Mouse (Mus musculus): ENCODE data around the gene Acmsd. TPM values are rescaled to one million over a fixed set of nuclear protein-coding genes. Genes with fewer than 3 reads are reported as not detected.

The Acmsd gene
- polyA plus RNA-seq, 1 experiment from 2014 or later, result 0.16 TPM

DNA sequence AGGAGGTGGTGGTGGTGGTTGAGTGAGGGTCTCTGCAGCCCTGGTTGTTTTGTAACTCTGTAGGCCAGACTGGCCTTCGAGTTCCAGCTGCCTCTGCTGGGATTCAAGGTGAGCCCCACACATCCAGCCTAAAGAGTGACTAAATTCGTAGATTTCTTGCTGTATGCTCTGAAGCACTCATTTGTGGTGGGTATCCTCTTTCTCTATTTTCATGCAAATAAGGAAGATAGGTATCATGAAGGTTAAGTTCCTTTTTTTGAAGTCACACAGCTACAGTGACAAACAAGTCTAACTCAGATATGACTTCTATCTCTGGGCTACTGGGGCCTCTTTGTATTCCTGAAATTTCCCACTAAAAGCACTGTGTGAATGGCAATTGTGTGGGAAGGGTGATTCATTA is 51.6 kb downstream of the Acmsd start:
- Histone ChIP-seq H3K4me1 (ENCODE audit: control insufficient read depth, insufficient read depth, low read length) (peaks cover 15% of the 10 kb centered on the region; the same call in 1 of the 2 replicates), H3K27ac (ENCODE audit: low read length) (no peak overlapping the region), H3K9ac (replicated peaks; ENCODE audit: low read depth, low read length) (no peak overlapping the region), H3K27me3 (ENCODE audit: control insufficient read depth, insufficient read depth, low read length) (no peaks in the 10 kb centered on the region), H3K36me3 (ENCODE audit: control insufficient read depth, insufficient read depth, low read length) (no peaks in the 10 kb centered on the region; the same call in 1 of the 2 replicates), H3K4me3 (ENCODE audit: low read depth, low read length) (no peak overlapping the region), H3K4me2 (replicated peaks; ENCODE audit: low read depth, low read length) (no peak overlapping the region), H3K9me3 (ENCODE audit: control insufficient read depth, low read depth, low read length) (no peaks in the 10 kb centered on the region)
- WGBS, result 82% methylated on average over 2 of the region's 2 CpGs
- no peak for ATAC-seq (ENCODE audit: insufficient number of reproducible peaks, insufficient read depth, low FRiP score, low read depth)

- no peak overlapping the region for H3K27ac ChIP-seq (ENCODE audit: low read length)
- peaks cover 8% of the 10 kb centered on the region; the same call in 1 of the 2 replicates for H3K4me1 ChIP-seq (ENCODE audit: control insufficient read depth, insufficient read depth, low read length)
- ATAC-seq (ENCODE audit: insufficient number of reproducible peaks, insufficient read depth, low FRiP score, low read depth), result no peak
- H3K9ac ChIP-seq (replicated peaks; ENCODE audit: low read depth, low read length), result no peak overlapping the region
- no peaks in the 10 kb centered on the region for H3K27me3 ChIP-seq (ENCODE audit: control insufficient read depth, insufficient read depth, low read length)
- no peaks in the 10 kb centered on the region for H3K9me3 ChIP-seq (ENCODE audit: control insufficient read depth, low read depth, low read length)
- no peak overlapping the region for H3K4me3 ChIP-seq (ENCODE audit: low read depth, low read length)
- H3K4me2 ChIP-seq (replicated peaks; ENCODE audit: low read depth, low read length), result no peak overlapping the region
- no peaks in the 10 kb centered on the region; the same call in 1 of the 2 replicates for H3K36me3 ChIP-seq (ENCODE audit: control insufficient read depth, insufficient read depth, low read length)
Measured at GRCm38 (mm10) chr1:127783862-127784261, 54.6 kb downstream of the Acmsd start.

DNA sequence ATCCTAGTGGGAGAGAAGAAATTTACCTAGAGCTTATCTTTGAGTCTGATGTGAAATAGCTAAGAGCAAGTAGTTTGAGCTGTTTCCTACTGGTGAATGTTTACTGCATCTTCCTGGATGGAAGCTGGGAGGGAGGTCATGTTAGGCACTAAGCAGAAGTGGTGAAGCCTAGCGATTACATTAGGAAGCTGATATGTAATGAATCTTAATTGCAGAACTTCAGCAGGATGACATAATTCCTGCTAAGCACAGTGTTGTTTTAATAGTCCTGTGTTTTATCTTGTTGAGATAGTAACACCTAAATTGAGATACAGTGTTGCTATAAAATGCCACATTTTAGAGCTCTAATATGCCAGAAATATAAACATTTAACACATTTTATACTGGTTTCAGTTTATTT is 56.7 kb downstream of the Acmsd start:
- WGBS, result 56% methylated on average over 1 of the region's 1 CpGs
- Histone ChIP-seq H3K27me3 (ENCODE audit: control insufficient read depth, insufficient read depth, low read length) (no peaks in the 10 kb centered on the region), H3K9ac (replicated peaks; ENCODE audit: low read depth, low read length) (no peak overlapping the region), H3K4me3 (ENCODE audit: low read depth, low read length) (no peak overlapping the region), H3K4me2 (replicated peaks; ENCODE audit: low read depth, low read length) (no peak overlapping the region), H3K36me3 (ENCODE audit: control insufficient read depth, insufficient read depth, low read length) (no peaks in the 10 kb centered on the region), H3K9me3 (ENCODE audit: control insufficient read depth, low read depth, low read length) (no peaks in the 10 kb centered on the region), H3K4me1 (ENCODE audit: control insufficient read depth, insufficient read depth, low read length) (no peaks in the 10 kb centered on the region; the same call in 1 of the 2 replicates), H3K27ac (ENCODE audit: low read length) (no peak overlapping the region)
- ATAC-seq (ENCODE audit: insufficient number of reproducible peaks, insufficient read depth, low FRiP score, low read depth), result no peak

GRCm38 (mm10) chr1:127788943-127789342 is 59.7 kb downstream of the Acmsd start:
- H3K4me3 ChIP-seq (ENCODE audit: low read depth, low read length), result no peak overlapping the region
- no peaks in the 10 kb centered on the region for H3K27me3 ChIP-seq (ENCODE audit: control insufficient read depth, insufficient read depth, low read length)
- H3K4me1 ChIP-seq (ENCODE audit: control insufficient read depth, insufficient read depth, low read length), result no peaks in the 10 kb centered on the region
- no peak for ATAC-seq (ENCODE audit: insufficient number of reproducible peaks, insufficient read depth, low FRiP score, low read depth)
- no peaks in the 10 kb centered on the region; the same call in 1 of the 2 replicates for H3K36me3 ChIP-seq (ENCODE audit: control insufficient read depth, insufficient read depth, low read length)
- H3K9ac ChIP-seq (replicated peaks; ENCODE audit: low read depth, low read length), result no peak overlapping the region
- 83% methylated on average over 6 of the region's 6 CpGs for WGBS
- H3K27ac ChIP-seq (ENCODE audit: low read length), result no peak overlapping the region
- H3K4me2 ChIP-seq (replicated peaks; ENCODE audit: low read depth, low read length), result no peak overlapping the region
- no peaks in the 10 kb centered on the region for H3K9me3 ChIP-seq (ENCODE audit: control insufficient read depth, low read depth, low read length)

GRCm38 (mm10) chr1:127793459-127793858 is 64.2 kb downstream of the Acmsd start:
- no peak for ATAC-seq (ENCODE audit: insufficient number of reproducible peaks, insufficient read depth, low FRiP score, low read depth)
- Histone ChIP-seq H3K27ac (ENCODE audit: low read length) (no peak overlapping the region), H3K9me3 (ENCODE audit: control insufficient read depth, low read depth, low read length) (no peaks in the 10 kb centered on the region), H3K4me2 (replicated peaks; ENCODE audit: low read depth, low read length) (no peak overlapping the region), H3K27me3 (ENCODE audit: control insufficient read depth, insufficient read depth, low read length) (no peaks in the 10 kb centered on the region), H3K4me3 (ENCODE audit: low read depth, low read length) (no peak overlapping the region), H3K36me3 (ENCODE audit: control insufficient read depth, insufficient read depth, low read length) (peaks cover 11% of the 10 kb centered on the region), H3K9ac (replicated peaks; ENCODE audit: low read depth, low read length) (no peak overlapping the region), H3K4me1 (ENCODE audit: control insufficient read depth, insufficient read depth, low read length) (no peaks in the 10 kb centered on the region)
- 90% methylated on average over 1 of the region's 1 CpGs for WGBS

- Histone ChIP-seq H3K4me3 (ENCODE audit: low read depth, low read length) (no peak overlapping the region), H3K4me2 (replicated peaks; ENCODE audit: low read depth, low read length) (no peak overlapping the region), H3K36me3 (ENCODE audit: control insufficient read depth, insufficient read depth, low read length) (peaks cover 22% of the 10 kb centered on the region), H3K27ac (ENCODE audit: low read length) (no peak overlapping the region), H3K4me1 (ENCODE audit: control insufficient read depth, insufficient read depth, low read length) (no peaks in the 10 kb centered on the region), H3K27me3 (ENCODE audit: control insufficient read depth, insufficient read depth, low read length) (no peaks in the 10 kb centered on the region), H3K9me3 (ENCODE audit: control insufficient read depth, low read depth, low read length) (no peaks in the 10 kb centered on the region), H3K9ac (replicated peaks; ENCODE audit: low read depth, low read length) (no peak overlapping the region)
- no peak for ATAC-seq (ENCODE audit: insufficient number of reproducible peaks, insufficient read depth, low FRiP score, low read depth)
- 90% methylated on average over 6 of the region's 6 CpGs for WGBS
Measured at GRCm38 (mm10) chr1:127795087-127795769, 66.0 kb downstream of the Acmsd start.

DNA sequence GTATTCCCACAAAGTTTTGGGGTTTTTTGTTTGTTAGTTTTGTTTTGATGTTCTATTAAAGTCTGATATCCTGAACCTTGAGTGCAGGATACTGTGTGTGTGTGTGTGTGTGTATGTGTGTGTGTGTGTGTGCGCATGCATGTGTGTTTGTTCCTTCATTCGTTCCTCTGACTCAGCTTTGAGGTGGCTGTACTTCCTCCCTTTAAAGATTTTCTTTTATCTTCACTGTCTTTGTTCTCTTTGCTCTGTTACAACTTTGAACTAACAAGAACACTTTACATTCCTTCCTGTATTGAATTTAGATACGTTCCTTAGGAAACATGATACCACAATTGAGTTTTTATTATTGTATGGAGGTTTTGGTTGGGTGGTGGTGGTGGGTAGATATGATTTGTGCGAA is 67.1 kb downstream of the Acmsd start:
- no peak overlapping the region for H3K4me3 ChIP-seq (ENCODE audit: low read depth, low read length)
- peaks cover 25% of the 10 kb centered on the region for H3K36me3 ChIP-seq (ENCODE audit: control insufficient read depth, insufficient read depth, low read length)
- no peak for ATAC-seq (ENCODE audit: insufficient number of reproducible peaks, insufficient read depth, low FRiP score, low read depth)
- H3K4me2 ChIP-seq (replicated peaks; ENCODE audit: low read depth, low read length), result no peak overlapping the region
- no peak overlapping the region for H3K9ac ChIP-seq (replicated peaks; ENCODE audit: low read depth, low read length)
- H3K27me3 ChIP-seq (ENCODE audit: control insufficient read depth, insufficient read depth, low read length), result no peaks in the 10 kb centered on the region
- no peak overlapping the region for H3K27ac ChIP-seq (ENCODE audit: low read length)
- no peaks in the 10 kb centered on the region for H3K4me1 ChIP-seq (ENCODE audit: control insufficient read depth, insufficient read depth, low read length)
- H3K9me3 ChIP-seq (ENCODE audit: control insufficient read depth, low read depth, low read length), result no peaks in the 10 kb centered on the region
- WGBS, result 66% methylated on average over 4 of the region's 4 CpGs

- no peak overlapping the region for H3K27ac ChIP-seq (ENCODE audit: low read length)
- H3K27me3 ChIP-seq (ENCODE audit: control insufficient read depth, insufficient read depth, low read length), result no peaks in the 10 kb centered on the region
- no peaks in the 10 kb centered on the region for H3K9me3 ChIP-seq (ENCODE audit: control insufficient read depth, low read depth, low read length)
- no peak for ATAC-seq (ENCODE audit: insufficient number of reproducible peaks, insufficient read depth, low FRiP score, low read depth)
- no peak overlapping the region for H3K4me3 ChIP-seq (ENCODE audit: low read depth, low read length)
- 78% methylated on average over 1 of the region's 1 CpGs for WGBS
- H3K4me2 ChIP-seq (replicated peaks; ENCODE audit: low read depth, low read length), result no peak overlapping the region
- peaks cover 25% of the 10 kb centered on the region for H3K36me3 ChIP-seq (ENCODE audit: control insufficient read depth, insufficient read depth, low read length)
- H3K9ac ChIP-seq (replicated peaks; ENCODE audit: low read depth, low read length), result no peak overlapping the region
- no peaks in the 10 kb centered on the region for H3K4me1 ChIP-seq (ENCODE audit: control insufficient read depth, insufficient read depth, low read length)
Measured at GRCm38 (mm10) chr1:127796752-127797151, 67.5 kb downstream of the Acmsd start.

- H3K9me3 ChIP-seq (ENCODE audit: control insufficient read depth, low read depth, low read length), result no peaks in the 10 kb centered on the region
- no peak overlapping the region for H3K9ac ChIP-seq (replicated peaks; ENCODE audit: low read depth, low read length)
- WGBS, result 85% methylated on average over 8 of the region's 8 CpGs
- no peaks in the 10 kb centered on the region for H3K27me3 ChIP-seq (ENCODE audit: control insufficient read depth, insufficient read depth, low read length)
- no peak overlapping the region for H3K27ac ChIP-seq (ENCODE audit: low read length)
- no peak for ATAC-seq (ENCODE audit: insufficient number of reproducible peaks, insufficient read depth, low FRiP score, low read depth)
- no peak overlapping the region for H3K4me3 ChIP-seq (ENCODE audit: low read depth, low read length)
- no peaks in the 10 kb centered on the region for H3K4me1 ChIP-seq (ENCODE audit: control insufficient read depth, insufficient read depth, low read length)
- H3K36me3 ChIP-seq (ENCODE audit: control insufficient read depth, insufficient read depth, low read length), result peaks cover 33% of the 10 kb centered on the region
- no peak overlapping the region for H3K4me2 ChIP-seq (replicated peaks; ENCODE audit: low read depth, low read length)
Measured at GRCm38 (mm10) chr1:127802916-127803315, 73.7 kb downstream of the Acmsd start.

Data from stomach, embryonic 14.5 days (tissue).